Mouse (Mus musculus): Measurements from ENCODE around the gene Cux2. TPM values are rescaled to one million over a fixed set of nuclear protein-coding genes. Genes with fewer than 3 reads are reported as not detected.

The Cux2 gene
- total and polyA plus RNA-seq, 2 experiments from 2014 or later = 16.7 to 44.0 TPM

DNA sequence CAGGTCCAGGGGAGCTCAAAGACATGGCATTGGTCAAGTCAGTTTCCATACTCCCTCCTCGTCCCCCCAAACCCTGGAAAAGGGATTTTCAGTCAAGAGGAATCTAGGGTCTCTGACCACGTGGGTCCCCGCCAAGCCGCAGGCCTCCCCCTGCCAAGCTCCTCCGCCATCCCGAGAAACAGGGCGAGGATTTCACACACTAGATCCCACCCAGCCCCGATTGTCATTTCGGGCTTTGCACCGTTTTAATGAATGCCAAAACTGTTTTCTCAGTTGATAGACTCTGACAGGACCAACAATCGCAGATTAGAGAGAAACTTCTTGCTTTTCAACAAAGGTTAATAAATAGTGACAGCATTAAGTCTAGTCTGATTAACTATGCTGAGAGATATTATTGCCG is 55.1 kb downstream of the Cux2 start:
- no peaks in the 10 kb centered on the region for H3K4me1 ChIP-seq (ENCODE audit: insufficient read depth)
- DNase-seq (no peak), ATAC-seq (no peak)
- H3K27ac ChIP-seq (ENCODE audit: low read depth, low read length) = no peak overlapping the region
- 41% methylated on average over 12 of the region's 12 CpGs for WGBS
- no peaks in the 10 kb centered on the region for H3K9me3 ChIP-seq (ENCODE audit: low read length)
- no peaks in the 10 kb centered on the region for H3K36me3 ChIP-seq (ENCODE audit: insufficient read depth)
- no peak overlapping the region for H3K9ac ChIP-seq
- H3K27me3 ChIP-seq (ENCODE audit: insufficient read depth, low read length) = no peaks in the 10 kb centered on the region
- no peak overlapping the region for H3K4me3 ChIP-seq (ENCODE audit: low read depth, low read length)
- TF ChIP-seq CTCF (IDR thresholded peaks at IDR 0.05; ENCODE audit: low read depth) = no peak
- no peak overlapping the region for H3K4me2 ChIP-seq (ENCODE audit: low read depth)

DNA sequence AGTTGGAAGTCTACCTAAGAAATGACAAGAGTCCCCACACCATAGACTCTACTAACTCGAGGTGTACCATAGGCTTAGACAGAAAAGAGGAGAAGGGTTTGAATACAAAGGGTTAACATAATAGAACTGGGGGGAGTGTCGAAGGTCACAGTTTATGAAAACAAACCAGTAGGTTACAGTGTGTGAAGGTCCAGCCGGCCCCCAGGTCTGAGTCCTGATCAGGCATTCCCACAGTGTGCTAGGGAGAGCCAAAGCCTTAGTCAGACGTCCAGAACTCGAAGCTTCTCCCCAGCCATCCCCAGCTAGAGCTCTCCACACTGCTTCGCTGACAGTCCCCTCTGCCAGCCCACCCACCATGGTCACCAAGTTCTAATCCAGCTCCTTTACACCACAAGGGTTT is 58.0 kb downstream of the Cux2 start:
- Histone ChIP-seq H3K4me2 (ENCODE audit: low read depth) (no peak overlapping the region), H3K9me3 (ENCODE audit: low read length) (no peaks in the 10 kb centered on the region), H3K9ac (no peak overlapping the region), H3K4me3 (ENCODE audit: low read depth, low read length) (no peak overlapping the region), H3K36me3 (ENCODE audit: insufficient read depth) (no peaks in the 10 kb centered on the region), H3K27ac (ENCODE audit: low read depth, low read length) (no peak overlapping the region), H3K27me3 (ENCODE audit: insufficient read depth, low read length) (no peaks in the 10 kb centered on the region), H3K4me1 (ENCODE audit: insufficient read depth) (no peaks in the 10 kb centered on the region)
- 63% methylated on average over 6 of the region's 6 CpGs for WGBS
- ATAC-seq (no peak), DNase-seq (no peak)
- TF ChIP-seq CTCF (IDR thresholded peaks at IDR 0.05; ENCODE audit: low read depth) = no peak

- Histone ChIP-seq H3K27me3 (ENCODE audit: insufficient read depth, low read length) (no peaks in the 10 kb centered on the region), H3K9me3 (ENCODE audit: low read length) (no peaks in the 10 kb centered on the region), H3K4me2 (ENCODE audit: low read depth) (no peak overlapping the region), H3K4me3 (ENCODE audit: low read depth, low read length) (no peak overlapping the region), H3K27ac (ENCODE audit: low read depth, low read length) (no peak overlapping the region), H3K4me1 (ENCODE audit: insufficient read depth) (peaks cover 4% of the 10 kb centered on the region; the same call in 1 of the 2 replicates), H3K9ac (no peak overlapping the region), H3K36me3 (ENCODE audit: insufficient read depth) (no peaks in the 10 kb centered on the region)
- no peak for TF ChIP-seq CTCF (IDR thresholded peaks at IDR 0.05; ENCODE audit: low read depth)
- 66% methylated on average over 9 of the region's 9 CpGs for WGBS
- no peak for DNase-seq
- ATAC-seq = no peak
Measured at GRCm38 (mm10) chr5:121985855-121986254, 64.0 kb downstream of the Cux2 start.

DNA sequence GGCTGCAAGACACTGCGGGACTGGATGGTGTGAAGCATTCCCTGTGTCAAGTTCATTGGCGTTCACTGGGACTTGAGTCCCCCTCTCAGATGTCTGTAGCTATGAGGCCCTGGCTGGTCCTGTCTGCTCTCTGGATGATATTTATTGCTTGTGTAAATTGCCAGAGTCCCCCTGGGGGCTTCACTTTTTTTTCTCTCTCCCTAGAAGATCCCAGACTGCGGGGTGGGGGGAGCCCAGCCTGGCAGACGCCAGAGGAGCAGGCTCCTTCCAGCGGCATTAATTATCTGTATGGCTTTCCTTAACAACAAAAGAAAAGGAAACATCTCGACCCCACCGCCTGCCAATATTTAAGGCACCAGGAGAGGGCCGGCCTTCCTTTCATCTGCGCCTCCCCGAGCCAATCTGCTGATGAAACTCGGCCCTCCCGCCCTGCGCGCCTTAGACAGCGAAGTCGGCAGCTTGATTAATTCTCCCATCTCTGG is 68.2 kb downstream of the Cux2 start:
- peak overlapping the region; percentile 11; the same call in 1 of the 2 replicates for H3K4me2 ChIP-seq (ENCODE audit: low read depth)
- no peaks in the 10 kb centered on the region for H3K36me3 ChIP-seq (ENCODE audit: insufficient read depth)
- H3K27ac ChIP-seq (ENCODE audit: low read depth, low read length) = peak overlapping the region; percentile 71
- no peak overlapping the region for H3K4me3 ChIP-seq (ENCODE audit: low read depth, low read length)
- peaks cover 4% of the 10 kb centered on the region; the same call in 1 of the 2 replicates for H3K4me1 ChIP-seq (ENCODE audit: insufficient read depth)
- peak; percentile 77 for ATAC-seq
- no peaks in the 10 kb centered on the region for H3K27me3 ChIP-seq (ENCODE audit: insufficient read depth, low read length)
- TF ChIP-seq CTCF (IDR thresholded peaks at IDR 0.05; ENCODE audit: low read depth) = no peak
- H3K9me3 ChIP-seq (ENCODE audit: low read length) = no peaks in the 10 kb centered on the region
- H3K9ac ChIP-seq = peak overlapping the region; percentile 33; the same call in 1 of the 2 replicates
- DNase-seq = peak; percentile 72
- WGBS = 9% methylated on average over 16 of the region's 16 CpGs

DNA sequence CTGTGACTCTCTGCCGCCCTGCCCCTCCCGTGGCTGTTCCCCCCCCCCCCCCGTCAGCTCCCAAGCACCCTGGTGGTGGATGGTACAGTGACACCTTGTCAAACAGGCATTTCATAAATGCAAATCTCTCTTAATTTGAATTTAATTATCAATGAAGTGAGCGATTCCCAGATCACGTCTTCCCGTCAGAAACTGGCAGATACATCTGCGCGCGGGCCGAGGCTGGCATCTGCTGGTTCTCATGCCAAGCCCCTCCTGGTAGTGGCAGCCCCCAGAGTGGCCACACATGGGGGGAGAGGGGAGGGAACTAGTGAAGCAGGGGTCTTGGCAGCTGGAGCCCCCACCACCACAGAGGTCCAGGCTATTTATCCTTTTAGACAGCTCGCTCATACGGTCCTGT is 73.6 kb downstream of the Cux2 start:
- Histone ChIP-seq H3K9ac (no peak overlapping the region), H3K27ac (ENCODE audit: low read depth, low read length) (no peak overlapping the region), H3K4me1 (ENCODE audit: insufficient read depth) (peaks cover 8% of the 10 kb centered on the region; the same call in 1 of the 2 replicates), H3K27me3 (ENCODE audit: insufficient read depth, low read length) (no peaks in the 10 kb centered on the region), H3K9me3 (ENCODE audit: low read length) (no peaks in the 10 kb centered on the region), H3K4me2 (ENCODE audit: low read depth) (no peak overlapping the region), H3K36me3 (ENCODE audit: insufficient read depth) (no peaks in the 10 kb centered on the region), H3K4me3 (ENCODE audit: low read depth, low read length) (no peak overlapping the region)
- no peak; the same call in 1 of the 2 replicates for TF ChIP-seq CTCF (IDR thresholded peaks at IDR 0.05; ENCODE audit: low read depth)
- ATAC-seq (peak; percentile 56; the same call in 1 of the 2 replicates), DNase-seq (no peak)
- 40% methylated on average over 12 of the region's 12 CpGs for WGBS

GRCm38 (mm10) chr5:121973541-121973940 is 76.4 kb downstream of the Cux2 start:
- DNase-seq = no peak

GRCm38 (mm10) chr5:121972680-121973192 is 77.2 kb downstream of the Cux2 start:
- Histone ChIP-seq H3K9ac (no peak overlapping the region), H3K36me3 (ENCODE audit: insufficient read depth) (no peaks in the 10 kb centered on the region), H3K4me3 (ENCODE audit: low read depth, low read length) (no peak overlapping the region), H3K4me2 (ENCODE audit: low read depth) (no peak overlapping the region), H3K27ac (ENCODE audit: low read depth, low read length) (no peak overlapping the region), H3K9me3 (ENCODE audit: low read length) (no peaks in the 10 kb centered on the region), H3K4me1 (ENCODE audit: insufficient read depth) (peaks cover 8% of the 10 kb centered on the region; the same call in 1 of the 2 replicates), H3K27me3 (ENCODE audit: insufficient read depth, low read length) (no peaks in the 10 kb centered on the region)
- ATAC-seq = no peak
- 42% methylated on average over 23 of the region's 23 CpGs for WGBS
- no peak for DNase-seq
- no peak for TF ChIP-seq CTCF (IDR thresholded peaks at IDR 0.05; ENCODE audit: low read depth)

More at GRCm38 (mm10) chr5:121973541-121973940, 76.4 kb downstream of the Cux2 start:
- Histone ChIP-seq H3K4me2 (ENCODE audit: low read depth) (no peak overlapping the region), H3K9me3 (ENCODE audit: low read length) (no peaks in the 10 kb centered on the region), H3K4me3 (ENCODE audit: low read depth, low read length) (no peak overlapping the region), H3K27ac (ENCODE audit: low read depth, low read length) (no peak overlapping the region), H3K36me3 (ENCODE audit: insufficient read depth) (no peaks in the 10 kb centered on the region), H3K4me1 (ENCODE audit: insufficient read depth) (peaks cover 8% of the 10 kb centered on the region; the same call in 1 of the 2 replicates), H3K27me3 (ENCODE audit: insufficient read depth, low read length) (no peaks in the 10 kb centered on the region), H3K9ac (no peak overlapping the region)
- ATAC-seq = no peak
- 27% methylated on average over 10 of the region's 10 CpGs for WGBS
- no peak for TF ChIP-seq CTCF (IDR thresholded peaks at IDR 0.05; ENCODE audit: low read depth)

Data from forebrain, postnatal 0 days (tissue).